Mouse (Mus musculus) liver, adult 2 months (tissue): ENCODE data around the gene Ttc29.

ENCODE experiments used
- CTCF ChIP-seq: fragments of 200-500 bp; IDR thresholded peaks from 2 replicates; pipeline ENCODE4 v1.5.1; 2011; ENCODE audit warnings: low read depth, low read length, control low read depth
- POLR2A ChIP-seq: fragments of 200-500 bp; IDR thresholded peaks from 2 replicates; pipeline ENCODE4 v1.6.1; 2011; ENCODE audit warnings: low read length, control low read depth; ENCODE audit not compliant: insufficient read depth; ENCODE audit errors: extremely low read depth

DNA sequence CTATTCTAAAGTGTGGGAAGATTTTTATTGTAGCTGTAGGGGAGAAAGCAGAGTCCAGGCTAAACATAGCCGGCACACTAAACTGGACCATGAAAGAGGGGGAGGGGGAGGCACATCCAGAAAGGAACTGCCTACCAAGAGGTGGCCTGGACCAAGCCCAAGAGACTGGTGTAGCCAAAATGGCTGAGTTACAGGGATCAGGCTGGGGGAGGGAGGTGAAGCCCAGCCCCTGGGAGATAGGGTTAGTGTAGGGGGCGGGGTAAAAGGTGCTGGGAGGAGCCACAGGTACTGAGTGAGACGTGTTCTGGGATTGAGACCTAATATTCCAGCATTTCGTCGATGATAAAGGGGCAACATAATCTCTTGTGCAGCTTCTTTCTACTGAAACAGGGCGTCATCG, 77.2 kb downstream of the Ttc29 start:
- TF ChIP-seq POLR2A (no peak), CTCF (no peak)
